Mouse (Mus musculus) intestine, embryonic 14.5 days (tissue): ENCODE data around the gene Rab3gap1. TPM values are rescaled to one million over a fixed set of nuclear protein-coding genes. Genes with fewer than 3 reads are reported as not detected.

ENCODE experiments used
- ATAC-seq: fragments of 200-750 bp; cut with Nextera tagmentation; replicated peaks from 2 replicates; pipeline ENCODE4 v1.8.0; 2017; ENCODE audit warnings: low read depth, moderate number of reproducible peaks, moderate TSS enrichment, moderate library complexity; ENCODE audit not compliant: low FRiP score, low TSS enrichment
- DNase-seq: peaks from one replicate; pipeline ENCODE4 v3.0.0-alpha.2; 2018; ENCODE audit warnings: low spot score
- H3K27ac ChIP-seq: fragments of 300-500 bp; sonication (generic); 2 replicates; pipeline ENCODE4 v1.5.1; 2014; ENCODE audit warnings: low read depth, mild to moderate bottlenecking, control low read depth
- H3K27me3 ChIP-seq: fragments of 300-500 bp; sonication (generic); replicated peaks from 2 replicates; pipeline ENCODE4 v1.6.1; 2014; ENCODE audit warnings: low read length, control low read depth; ENCODE audit not compliant: control insufficient read depth, insufficient read depth
- H3K36me3 ChIP-seq: fragments of 300-500 bp; sonication (generic); 2 replicates; pipeline ENCODE4 v1.6.1; 2014; ENCODE audit warnings: low read length, control low read depth; ENCODE audit not compliant: control insufficient read depth, insufficient read depth
- H3K4me1 ChIP-seq: fragments of 300-500 bp; sonication (generic); replicated peaks from 2 replicates; pipeline ENCODE4 v1.6.1; 2014; ENCODE audit warnings: low read length, control low read depth, mixed read lengths; ENCODE audit not compliant: control insufficient read depth, insufficient read depth
- H3K4me2 ChIP-seq: fragments of 300-500 bp; sonication (generic); 2 replicates; pipeline ENCODE4 v1.6.1; 2014; ENCODE audit warnings: low read length
- H3K4me3 ChIP-seq: fragments of 300-500 bp; sonication (generic); 2 replicates; pipeline ENCODE4 v1.5.1; 2014; ENCODE audit warnings: low read depth, low read length, control low read depth, mixed read lengths
- H3K9ac ChIP-seq: fragments of 300-500 bp; sonication (generic); 2 replicates; pipeline ENCODE4 v1.6.1; 2014; ENCODE audit warnings: mild to moderate bottlenecking, low read length
- H3K9me3 ChIP-seq: fragments of 300-500 bp; sonication (generic); 2 replicates; pipeline ENCODE4 v1.6.1; 2016; ENCODE audit warnings: low read length, control low read depth; ENCODE audit not compliant: control insufficient read depth
- WGBS: fragments of 180-500 bp; shearing (Covaris S2); extraction: QIAGEN DNeasy Blood & Tissue Kit; methylation state at CpG from one replicate; pipeline ENCODE4 v1.1.7; 2014; 5-methylcytosine and 5-hydroxymethylcytosine counted together
- polyA plus RNA-seq: library from polyadenylated mRNA; unstranded; fragments of >200 nt; fragmentation: Nextera tagmentation; extraction: Ambion mirVana; gene quantifications from 2 replicates; pipeline ENCODE4 v1.2.1, GENCODE M21; 2014

Gene Rab3gap1
- polyA plus RNA-seq, 1 experiment from 2014 or later = 22.8 TPM

GRCm38 (mm10) chr1:127958801-127959200 lies 90.2 kb downstream of the Rab3gap1 start:
- no peak overlapping the region for H3K9ac ChIP-seq
- no peaks in the 10 kb centered on the region for H3K9me3 ChIP-seq
- no peaks in the 10 kb centered on the region for H3K27me3 ChIP-seq
- WGBS = 44% methylated on average over 5 of the region's 5 CpGs
- peak overlapping the region; percentile 48; the same call in 1 of the 2 replicates for H3K27ac ChIP-seq
- no peak for DNase-seq
- H3K36me3 ChIP-seq = peaks cover 4% of the 10 kb centered on the region; the same call in 1 of the 2 replicates
- H3K4me2 ChIP-seq = no peak overlapping the region
- H3K4me1 ChIP-seq = no peaks in the 10 kb centered on the region
- ATAC-seq = no peak
- H3K4me3 ChIP-seq = no peak overlapping the region

DNA sequence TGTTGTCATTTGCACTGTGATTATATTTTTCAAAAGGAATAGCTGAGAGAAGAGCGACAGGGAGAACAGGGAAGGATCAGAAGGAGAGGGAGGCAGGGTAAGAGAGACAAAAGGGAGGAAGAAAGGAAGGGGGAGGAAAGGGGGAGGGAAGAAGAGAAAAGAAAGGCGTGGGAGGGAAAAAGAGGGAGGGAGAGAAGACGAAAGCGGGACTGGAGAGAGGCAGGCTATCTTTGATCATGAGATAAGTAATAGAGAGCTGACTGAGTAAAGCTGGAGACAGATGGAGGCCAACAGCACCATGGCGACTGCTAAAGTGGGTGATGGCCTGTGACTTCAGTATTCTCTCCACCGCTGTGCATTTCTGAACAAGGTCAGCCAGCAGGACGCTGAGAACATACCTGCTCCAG lies 90.7 kb downstream of the Rab3gap1 start:
- Histone ChIP-seq H3K9me3 (no peaks in the 10 kb centered on the region), H3K4me3 (no peak overlapping the region), H3K4me2 (no peak overlapping the region), H3K9ac (no peak overlapping the region), H3K36me3 (peaks cover 4% of the 10 kb centered on the region; the same call in 1 of the 2 replicates), H3K27me3 (no peaks in the 10 kb centered on the region), H3K27ac (peak overlapping the region; percentile 48; the same call in 1 of the 2 replicates), H3K4me1 (no peaks in the 10 kb centered on the region)
- no peak for DNase-seq
- 56% methylated on average over 7 of the region's 7 CpGs for WGBS
- ATAC-seq = no peak

DNA sequence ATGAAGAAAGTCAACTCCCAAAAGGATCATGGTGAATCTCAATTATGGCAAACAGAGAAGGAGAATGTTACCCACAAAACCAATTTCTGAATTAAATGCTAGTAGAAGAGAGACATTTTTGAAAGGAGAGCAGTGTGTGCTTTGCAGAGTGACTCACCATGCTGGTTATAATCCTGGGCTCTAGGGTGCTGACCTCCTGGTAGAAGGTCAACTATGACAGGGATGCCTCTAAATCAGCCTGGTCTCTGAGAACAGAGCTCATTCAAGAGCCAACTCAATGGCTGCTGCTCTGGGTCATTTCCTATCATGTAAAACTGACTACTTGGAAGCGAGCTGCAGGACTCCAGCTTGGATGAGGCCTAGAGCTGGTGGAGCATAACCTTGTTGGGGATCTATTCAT lies 92.6 kb downstream of the Rab3gap1 start:
- Histone ChIP-seq H3K36me3 (peaks cover 4% of the 10 kb centered on the region; the same call in 1 of the 2 replicates), H3K9ac (no peak overlapping the region), H3K4me1 (no peaks in the 10 kb centered on the region), H3K4me3 (no peak overlapping the region), H3K27me3 (no peaks in the 10 kb centered on the region), H3K9me3 (no peaks in the 10 kb centered on the region), H3K4me2 (no peak overlapping the region), H3K27ac (no peak overlapping the region)
- ATAC-seq = no peak
- no peak for DNase-seq
- 88% methylated on average over 1 of the region's 1 CpGs for WGBS

GRCm38 (mm10) chr1:127963326-127963725 lies 94.8 kb downstream of the Rab3gap1 start:
- no peak for ATAC-seq
- WGBS = 85% methylated on average over 3 of the region's 3 CpGs
- no peak for DNase-seq

GRCm38 (mm10) chr1:127970870-127971269 lies 102.3 kb downstream of the Rab3gap1 start:
- no peaks in the 10 kb centered on the region for H3K27me3 ChIP-seq
- no peaks in the 10 kb centered on the region for H3K9me3 ChIP-seq
- no peak for DNase-seq
- H3K36me3 ChIP-seq = no peaks in the 10 kb centered on the region
- ATAC-seq = no peak
- H3K4me2 ChIP-seq = no peak overlapping the region
- no peak overlapping the region for H3K9ac ChIP-seq
- no peak overlapping the region for H3K27ac ChIP-seq
- no peaks in the 10 kb centered on the region for H3K4me1 ChIP-seq
- WGBS = 90% methylated on average over 4 of the region's 4 CpGs
- H3K4me3 ChIP-seq = no peak overlapping the region

More at GRCm38 (mm10) chr1:127963326-127963725, 94.8 kb downstream of the Rab3gap1 start:
- Histone ChIP-seq H3K9ac (no peak overlapping the region), H3K4me2 (no peak overlapping the region), H3K9me3 (no peaks in the 10 kb centered on the region), H3K27ac (no peak overlapping the region), H3K4me1 (no peaks in the 10 kb centered on the region), H3K27me3 (no peaks in the 10 kb centered on the region), H3K36me3 (peaks cover 4% of the 10 kb centered on the region; the same call in 1 of the 2 replicates), H3K4me3 (no peak overlapping the region)

GRCm38 (mm10) chr1:127974082-127974481 lies 105.5 kb downstream of the Rab3gap1 start:
- ATAC-seq = no peak
- H3K4me1 ChIP-seq = no peaks in the 10 kb centered on the region
- no peaks in the 10 kb centered on the region for H3K9me3 ChIP-seq
- WGBS = 88% methylated on average over 4 of the region's 4 CpGs
- H3K27ac ChIP-seq = no peak overlapping the region
- no peak overlapping the region for H3K4me3 ChIP-seq
- H3K9ac ChIP-seq = no peak overlapping the region
- no peak overlapping the region for H3K4me2 ChIP-seq
- no peaks in the 10 kb centered on the region for H3K36me3 ChIP-seq
- DNase-seq = no peak
- H3K27me3 ChIP-seq = no peaks in the 10 kb centered on the region

- Histone ChIP-seq H3K9me3 (no peaks in the 10 kb centered on the region), H3K9ac (no peak overlapping the region), H3K4me1 (no peaks in the 10 kb centered on the region), H3K27me3 (no peaks in the 10 kb centered on the region), H3K4me3 (no peak overlapping the region), H3K36me3 (no peaks in the 10 kb centered on the region), H3K27ac (no peak overlapping the region), H3K4me2 (no peak overlapping the region)
- ATAC-seq (no peak), DNase-seq (no peak)
- 67% methylated on average over 2 of the region's 2 CpGs for WGBS
Observed at GRCm38 (mm10) chr1:127975676-127976075, 107.1 kb downstream of the Rab3gap1 start.

DNA sequence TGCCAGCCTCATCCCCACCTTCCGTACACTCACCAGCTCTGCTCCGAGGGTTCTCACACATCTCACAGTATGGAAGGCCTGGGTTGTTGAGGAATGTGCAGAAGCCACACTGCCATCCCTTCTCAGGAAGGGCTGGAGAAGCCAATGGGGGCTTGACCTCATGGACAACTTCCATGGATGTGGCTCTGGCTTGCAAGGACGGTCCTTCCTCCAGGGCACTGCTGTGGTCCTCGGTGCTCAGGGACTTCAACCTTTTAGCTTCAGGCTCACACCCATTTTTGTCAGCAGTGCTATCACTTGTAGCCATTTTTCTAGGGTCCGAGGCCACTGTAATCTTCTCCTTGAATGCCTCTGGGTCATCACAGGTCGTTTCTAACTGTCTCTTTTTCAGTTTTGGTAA lies 107.5 kb downstream of the Rab3gap1 start:
- no peak for ATAC-seq
- no peak overlapping the region for H3K9ac ChIP-seq
- H3K36me3 ChIP-seq = no peaks in the 10 kb centered on the region
- DNase-seq = no peak
- 90% methylated on average over 6 of the region's 6 CpGs for WGBS
- no peak overlapping the region for H3K27ac ChIP-seq
- no peaks in the 10 kb centered on the region for H3K9me3 ChIP-seq
- H3K4me3 ChIP-seq = no peak overlapping the region
- H3K4me1 ChIP-seq = no peaks in the 10 kb centered on the region
- H3K4me2 ChIP-seq = no peak overlapping the region
- no peaks in the 10 kb centered on the region for H3K27me3 ChIP-seq

DNA sequence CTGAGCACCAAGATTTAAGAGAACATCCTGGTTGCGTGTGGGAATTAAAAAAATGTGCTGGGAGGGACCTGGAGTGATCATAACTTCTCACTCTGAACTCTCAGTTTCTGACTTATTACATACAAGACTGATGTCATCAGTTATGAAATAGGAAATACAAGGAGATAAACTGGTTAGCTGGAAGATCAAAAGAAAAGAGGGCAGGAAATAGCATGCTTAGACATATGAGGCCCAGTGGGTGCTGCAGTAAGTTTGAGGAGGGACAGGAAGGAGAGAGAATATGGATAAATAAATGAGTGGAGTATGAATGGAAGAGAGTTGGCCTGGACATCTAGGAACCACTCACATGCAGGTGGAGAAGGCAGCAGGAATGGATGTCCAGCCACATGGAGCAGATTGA lies 109.6 kb downstream of the Rab3gap1 start:
- H3K9ac ChIP-seq = no peak overlapping the region
- no peaks in the 10 kb centered on the region for H3K36me3 ChIP-seq
- no peaks in the 10 kb centered on the region for H3K9me3 ChIP-seq
- H3K27me3 ChIP-seq = no peaks in the 10 kb centered on the region
- DNase-seq (no peak), ATAC-seq (no peak)
- 77% methylated on average over 1 of the region's 1 CpGs for WGBS
- no peak overlapping the region for H3K4me3 ChIP-seq
- H3K4me1 ChIP-seq = no peaks in the 10 kb centered on the region
- H3K27ac ChIP-seq = no peak overlapping the region
- no peak overlapping the region for H3K4me2 ChIP-seq
